Mouse (Mus musculus) heart, postnatal 0 days (tissue): ENCODE data around the gene Senp1.

Source experiments
- CTCF ChIP-seq: IDR thresholded peaks from 2 replicates; pipeline ENCODE4 v1.5.1; 2016; ENCODE audit warnings: antibody characterized with exemption, control low read depth, low read depth
- EP300 ChIP-seq: IDR thresholded peaks from 2 replicates; pipeline ENCODE4 v1.6.1; 2016; ENCODE audit warnings: antibody characterized with exemption, low read depth

DNA sequence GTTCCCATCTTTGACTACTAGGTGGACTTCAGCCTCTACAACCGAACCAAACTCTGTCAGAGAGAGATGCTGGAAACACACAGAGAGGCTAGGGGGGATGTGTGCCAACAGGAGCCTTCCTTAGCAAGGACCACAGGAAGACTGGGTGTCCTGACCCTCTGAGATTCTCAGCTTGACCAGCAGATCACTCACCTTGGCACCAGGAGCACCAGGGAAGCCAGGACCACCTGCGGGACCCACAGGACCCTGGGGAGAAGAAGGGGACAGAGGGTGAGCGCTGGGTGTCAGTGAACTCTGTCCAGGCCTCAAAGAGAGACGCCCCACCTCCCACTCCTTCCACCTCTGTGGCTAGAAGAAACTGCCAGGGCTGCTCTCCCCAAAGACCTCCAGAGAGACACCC lies 102.8 kb downstream of the Senp1 start:
- TF ChIP-seq CTCF (no peak), EP300 (no peak)
